Mouse (Mus musculus): ENCODE measurements around the gene Col5a3.

The Col5a3 gene

GRCm38 (mm10) chr9:20748540-20748939 lies 66.3 kb downstream of the Col5a3 start:
- no peak for DNase-seq (ENCODE audit: low read depth, low spot score)

DNA sequence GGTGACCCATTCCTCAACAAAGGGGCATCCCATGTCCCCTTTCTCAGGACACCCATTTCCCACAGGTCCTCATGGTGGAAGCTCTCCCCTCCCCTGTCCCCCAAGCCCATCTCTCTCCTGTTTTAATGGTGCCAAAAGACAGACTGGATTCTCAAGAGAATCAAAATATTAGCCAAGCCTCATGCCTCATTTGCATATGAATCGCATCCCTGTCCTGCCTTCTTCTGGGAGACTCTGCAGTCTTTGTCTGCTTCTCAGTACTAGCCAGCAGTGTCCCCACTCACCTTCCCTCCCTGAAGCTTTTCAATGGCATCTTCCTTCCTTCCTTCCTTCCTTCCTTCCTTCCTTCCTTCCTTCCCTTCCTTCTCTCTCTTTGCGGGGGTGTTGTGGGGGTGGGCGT lies 67.2 kb downstream of the Col5a3 start:
- DNase-seq (ENCODE audit: low read depth, low spot score), result no peak

DNA sequence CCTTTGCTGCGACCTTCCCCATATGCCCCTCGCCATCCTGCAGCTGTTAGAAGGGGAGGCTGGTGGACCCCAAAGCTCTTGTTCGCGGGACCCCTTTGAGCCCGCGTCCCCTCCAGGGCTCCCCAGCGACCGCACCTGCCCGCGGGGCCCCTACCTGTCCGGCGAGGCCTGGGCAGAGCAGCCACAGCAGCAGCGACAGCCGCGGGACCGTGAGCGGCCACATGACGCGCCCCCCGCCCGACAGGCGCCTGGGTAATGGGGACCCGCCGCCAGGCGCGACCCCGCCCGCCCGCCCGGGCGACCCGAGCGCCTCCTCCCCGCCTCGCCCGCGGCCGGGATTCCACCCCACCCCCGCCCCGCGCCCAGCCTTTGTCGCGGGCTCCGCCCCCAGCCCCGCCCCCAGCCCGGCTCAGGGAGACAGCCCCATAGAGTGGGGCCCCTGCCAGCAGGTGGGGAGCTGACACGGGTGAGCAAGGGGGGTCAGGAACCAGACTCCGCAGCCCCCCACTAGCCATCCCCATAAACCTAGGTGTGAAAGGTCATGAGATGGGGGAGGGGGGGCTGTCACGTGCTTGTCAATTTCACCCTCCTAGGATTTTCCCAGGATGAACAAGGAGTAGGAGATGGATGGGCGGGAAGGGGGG lies 68.7 kb downstream of the Col5a3 start, which contains the start of gene Olfm2:
Gene Olfm2, minus strand, starts transcription at position 333 of the 644 bp plus-strand sequence.
- DNase-seq (ENCODE audit: low read depth, low spot score), result no peak

DNA sequence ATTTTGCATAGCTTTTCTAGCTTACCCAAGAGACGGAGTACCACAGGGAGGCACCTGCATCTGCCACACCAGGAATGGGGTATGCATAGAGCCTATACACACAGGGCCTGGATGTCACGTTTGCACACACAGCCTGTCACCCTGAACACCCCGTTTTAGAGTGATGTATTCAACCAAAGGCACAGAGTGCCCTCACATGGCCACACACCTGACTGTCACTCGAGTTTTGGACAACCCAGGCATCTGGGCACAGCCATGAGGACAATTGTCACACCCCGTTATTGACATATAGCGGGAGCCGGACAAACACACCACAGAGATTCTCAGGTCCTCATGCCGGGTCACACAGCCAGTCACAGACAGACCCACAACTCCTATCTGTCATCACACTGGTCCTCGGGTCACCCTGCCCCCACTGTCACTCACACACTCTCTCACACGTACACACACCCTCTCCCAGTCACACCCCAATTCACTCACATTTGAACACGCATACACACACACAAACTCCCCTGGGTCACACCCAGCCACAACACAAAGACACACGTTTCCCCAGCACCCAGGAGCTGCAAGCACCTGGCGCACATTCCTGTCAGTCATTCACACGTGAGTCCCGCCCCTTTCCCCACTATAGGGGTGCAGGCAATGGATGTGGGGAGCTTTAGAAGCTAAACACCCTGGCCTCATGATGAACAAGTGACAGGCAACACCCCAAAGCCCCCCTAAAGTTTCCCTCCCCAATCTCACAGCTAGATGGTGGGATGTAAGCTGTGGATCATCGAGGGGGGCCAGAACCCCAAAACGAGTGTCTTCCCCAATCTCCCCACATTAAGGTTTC lies 69.5 kb downstream of the Col5a3 start:
- DNase-seq (ENCODE audit: low read depth, low spot score), result no peak

GRCm38 (mm10) chr9:20743946-20744738 lies 70.7 kb downstream of the Col5a3 start:
- no peak for DNase-seq (ENCODE audit: low read depth, low spot score)

GRCm38 (mm10) chr9:20740407-20740806 lies 74.5 kb downstream of the Col5a3 start:
- peak; percentile 57 for DNase-seq (ENCODE audit: low read depth, low spot score)

- DNase-seq (ENCODE audit: low read depth, low spot score), result no peak
Observed at GRCm38 (mm10) chr9:20738251-20738999, 76.4 kb downstream of the Col5a3 start.

- no peak for DNase-seq (ENCODE audit: low read depth, low spot score)
Observed at GRCm38 (mm10) chr9:20737227-20737626, 77.6 kb downstream of the Col5a3 start.

DNA sequence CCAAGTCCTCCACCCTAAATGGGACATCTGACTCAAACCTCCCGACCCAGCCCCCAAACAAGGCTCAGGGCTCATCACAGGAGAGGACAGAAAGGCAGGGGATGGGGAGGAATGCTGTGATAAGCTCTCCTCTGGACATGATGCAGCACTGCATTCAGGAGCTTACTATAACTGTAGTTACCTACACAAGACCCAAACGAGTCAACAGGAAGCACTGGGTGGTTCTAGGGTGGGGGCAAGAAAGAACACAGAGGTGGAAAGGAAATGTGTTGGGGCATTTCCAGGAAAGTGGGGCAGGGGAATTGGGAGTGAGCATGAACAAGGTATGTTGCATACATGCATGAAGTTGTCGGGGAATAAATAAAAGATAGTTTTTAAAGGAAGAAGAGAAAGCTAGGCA lies 80.2 kb downstream of the Col5a3 start:
- DNase-seq (ENCODE audit: low read depth, low spot score), result no peak

DNA sequence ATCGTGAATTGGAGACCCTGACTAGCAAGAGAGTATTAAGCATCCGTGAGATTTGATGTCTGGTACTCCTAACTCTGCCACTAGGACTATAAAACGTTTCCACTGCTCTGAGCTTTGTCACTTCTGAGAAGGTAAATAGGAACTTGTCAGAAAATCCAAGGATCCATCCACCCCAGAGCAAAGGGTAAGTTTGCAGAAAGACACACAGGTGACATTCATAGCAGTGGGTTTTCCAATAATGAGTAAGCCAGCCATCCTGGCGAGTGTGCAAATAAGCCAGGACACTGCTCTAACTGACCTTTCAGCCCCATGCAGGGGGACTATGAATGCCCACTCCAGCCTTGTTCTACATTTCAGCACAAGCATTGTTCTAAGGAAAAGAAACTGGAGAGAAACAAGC lies 83.1 kb downstream of the Col5a3 start:
- no peak for DNase-seq (ENCODE audit: low read depth, low spot score)

GRCm38 (mm10) chr9:20729451-20729850 lies 85.4 kb downstream of the Col5a3 start:
- DNase-seq (ENCODE audit: low read depth, low spot score), result no peak

- no peak for DNase-seq (ENCODE audit: low read depth, low spot score)
Observed at GRCm38 (mm10) chr9:20727601-20728113, 87.2 kb downstream of the Col5a3 start.

DNA sequence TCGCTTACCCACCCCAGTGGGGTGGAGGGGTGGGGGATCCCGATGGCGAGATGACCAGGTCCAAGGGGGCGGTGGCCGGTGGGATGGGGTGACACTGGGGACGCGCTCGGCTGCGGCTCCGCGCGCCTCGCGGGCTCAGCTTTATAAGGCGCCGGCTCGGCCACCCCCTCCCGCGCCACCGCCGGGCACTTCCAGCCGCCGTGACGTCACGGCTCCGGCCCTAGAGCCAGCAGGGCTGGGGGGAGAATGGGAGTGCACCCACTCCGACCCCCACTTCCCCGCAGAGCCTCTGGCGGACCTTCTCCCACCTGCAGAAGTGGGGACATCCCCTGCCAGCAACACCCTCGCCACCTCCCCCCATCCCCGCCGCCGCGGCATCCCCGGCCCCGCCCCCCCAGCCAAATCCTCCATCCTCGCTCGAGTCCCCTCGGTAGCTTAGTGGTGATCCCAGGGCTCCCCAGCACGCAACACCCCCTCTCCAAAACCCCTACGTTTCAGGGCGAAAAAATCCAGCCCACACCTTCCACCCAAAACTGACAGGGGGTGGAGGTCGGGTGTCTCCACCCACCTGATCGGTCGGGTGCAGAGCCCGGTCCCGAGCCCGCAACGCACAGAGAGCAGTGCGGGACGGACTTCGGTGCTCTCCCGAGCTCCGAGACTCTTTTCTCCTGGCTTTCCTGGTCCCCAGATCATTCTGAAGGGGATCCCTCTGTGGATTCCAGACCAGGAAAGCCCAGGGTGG lies 87.8 kb downstream of the Col5a3 start:
- no peak for DNase-seq (ENCODE audit: low read depth, low spot score)

DNA sequence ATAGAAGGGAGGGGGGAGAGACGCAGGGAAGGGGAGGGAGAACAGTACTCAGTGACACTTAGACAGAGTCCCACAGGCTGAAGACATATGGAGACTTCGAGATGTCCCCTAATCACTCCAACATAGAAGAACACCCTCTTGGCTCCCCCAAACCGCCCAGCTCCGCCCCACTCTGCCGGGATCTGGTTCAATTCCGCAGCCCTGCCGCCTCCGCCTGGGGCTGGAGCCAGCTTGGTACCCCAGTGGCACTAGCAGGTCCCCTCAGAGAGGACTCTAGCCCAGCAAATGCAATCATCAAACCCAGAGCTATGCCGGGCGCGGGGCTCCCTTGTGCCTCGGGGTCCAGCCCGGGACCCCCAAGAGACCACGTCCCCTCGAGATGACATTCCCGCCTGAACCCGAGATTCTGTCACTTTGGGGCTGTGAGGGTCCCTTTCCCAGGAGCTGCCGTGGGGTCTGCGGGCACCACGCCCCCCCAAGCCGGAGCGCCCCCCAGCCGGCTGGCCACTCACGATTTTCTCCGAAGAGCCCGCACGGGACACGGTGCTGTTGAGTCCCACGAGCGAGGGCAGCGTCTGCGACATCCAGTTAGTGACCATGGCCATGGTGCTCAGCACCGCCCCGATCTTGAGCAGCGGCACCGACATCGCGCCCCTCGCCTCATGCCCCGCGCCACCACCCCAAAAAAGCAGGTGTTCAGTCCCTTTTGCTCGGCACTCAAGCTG lies 88.6 kb downstream of the Col5a3 start:
- DNase-seq (ENCODE audit: low read depth, low spot score), result no peak

DNA sequence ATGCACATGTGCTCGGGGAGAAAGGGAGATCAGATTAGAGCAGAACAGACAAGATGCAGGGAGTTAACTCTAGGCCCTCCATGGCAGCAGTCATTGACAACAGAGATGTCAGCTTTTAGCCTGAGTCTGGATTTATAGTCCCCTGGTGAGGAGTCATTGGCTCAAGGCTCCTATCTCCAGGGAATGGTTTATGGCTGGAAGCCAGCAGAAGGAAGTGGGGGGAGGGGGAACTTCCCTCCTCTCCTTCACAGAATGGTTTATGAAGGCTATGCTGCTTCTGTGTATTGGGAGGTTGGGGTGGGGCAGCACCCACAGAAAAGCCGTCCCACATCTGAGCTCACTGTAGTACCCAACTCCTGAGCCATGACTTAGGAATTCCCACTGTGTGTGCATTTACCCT lies 93.3 kb downstream of the Col5a3 start:
- DNase-seq (ENCODE audit: low read depth, low spot score), result no peak
